Mouse (Mus musculus) small intestine, adult 2 months (tissue): ENCODE measurements at regions not wholly inside any gene's neighbourhood (a gene's known extent, or its start where the extent isn't known, plus 50 kb on each side); places are given as distances from the start of the nearest gene placed in this dataset.
"Not testable (repeated sequence)": the region's sequence is repeated elsewhere in the genome, so short reads cannot be mapped to it uniquely, and the experiment has no call there.

Source experiments
- H3K27ac ChIP-seq: fragments of 200-500 bp; 2 replicates; pipeline ENCODE4 v1.5.1; 2012; ENCODE audit warnings: low read depth, low read length, control low read depth, inconsistent platforms; ENCODE audit not compliant: insufficient read depth
- H3K27me3 ChIP-seq: fragments of 200-500 bp; 2 replicates; pipeline ENCODE4 v1.6.1; 2012; ENCODE audit warnings: mild to moderate bottlenecking, moderate library complexity, low read length, inconsistent platforms; ENCODE audit not compliant: control insufficient read depth, insufficient read depth
- H3K36me3 ChIP-seq: fragments of 200-500 bp; 2 replicates; pipeline ENCODE4 v1.6.1; 2012; ENCODE audit warnings: mild to moderate bottlenecking, low read length, control low read depth, inconsistent platforms; ENCODE audit not compliant: control insufficient read depth, insufficient read depth
- H3K4me1 ChIP-seq: fragments of 200-500 bp; 2 replicates; pipeline ENCODE4 v1.6.1; 2012; ENCODE audit warnings: low read length, inconsistent platforms, mixed read lengths; ENCODE audit not compliant: control insufficient read depth, insufficient read depth, insufficient read length
- H3K4me3 ChIP-seq: fragments of 200-500 bp; 2 replicates; pipeline ENCODE4 v1.5.1; 2012; ENCODE audit warnings: low read depth, mild to moderate bottlenecking, control low read depth, inconsistent platforms, low read length, moderate library complexity
- CTCF ChIP-seq: fragments of 200-500 bp; IDR thresholded peaks from 2 replicates; pipeline ENCODE4 v1.5.1; 2012; ENCODE audit warnings: low read depth, mild to moderate bottlenecking, control low read depth, inconsistent platforms, low read length, moderate library complexity, mixed read lengths; ENCODE audit not compliant: insufficient replicate concordance, insufficient read length; ENCODE audit errors: extremely low read depth
- POLR2A ChIP-seq: fragments of 200-500 bp; IDR thresholded peaks from 2 replicates; pipeline ENCODE4 v1.6.1; 2012; ENCODE audit warnings: low read depth, mild to moderate bottlenecking, control low read depth, inconsistent platforms, low read length, moderate library complexity
- WGBS: fragments of 180-500 bp; shearing (Covaris S2); methylation state at CpG from one replicate; pipeline ENCODE4 v1.1.7; 2018; 5-methylcytosine and 5-hydroxymethylcytosine counted together

DNA sequence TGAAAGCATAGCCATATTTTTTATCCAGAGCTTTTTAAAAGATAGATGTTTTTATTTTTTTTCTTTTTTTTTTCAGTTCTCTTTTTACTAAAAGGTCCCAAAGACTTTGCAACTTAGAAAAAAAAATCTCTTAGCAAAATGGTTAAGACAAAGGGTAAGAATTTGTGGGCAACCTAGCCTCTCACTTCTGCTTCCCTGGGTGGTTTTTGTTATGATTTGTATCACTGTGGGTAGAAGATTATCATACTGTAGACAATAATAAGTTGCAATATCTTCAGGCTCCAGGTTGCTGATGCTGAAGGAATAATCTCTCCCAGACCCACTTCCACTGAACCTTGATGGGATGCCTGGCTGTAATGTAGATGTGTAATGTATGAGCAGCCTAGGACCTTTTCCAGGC, 1200.5 kb upstream of the Tacstd2 start:
- H3K4me3 ChIP-seq: no peak overlapping the region
- no peak overlapping the region for H3K27ac ChIP-seq
- no peaks in the 10 kb centered on the region for H3K4me1 ChIP-seq
- TF ChIP-seq CTCF: no peak
- TF ChIP-seq POLR2A: no peak
- no peaks in the 10 kb centered on the region for H3K36me3 ChIP-seq
- H3K27me3 ChIP-seq: no peaks in the 10 kb centered on the region

DNA sequence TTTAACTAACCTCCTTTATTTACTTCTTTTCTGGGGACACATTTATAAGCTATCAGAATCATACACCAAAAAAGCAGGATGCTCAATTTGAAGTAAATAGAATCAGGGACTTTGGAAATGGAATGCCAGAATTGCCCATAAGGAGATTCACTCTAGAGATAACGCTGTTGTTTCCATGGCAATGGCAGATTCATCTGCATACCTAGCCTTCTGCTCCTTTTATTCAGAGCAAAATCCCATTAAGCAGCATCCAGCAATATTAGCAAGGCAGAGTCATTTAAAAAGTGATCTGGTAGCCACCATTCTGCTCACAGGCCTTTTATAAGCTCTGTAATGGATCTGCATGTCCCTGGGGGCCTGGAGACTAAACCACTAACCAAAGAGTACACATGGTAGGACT, 1175.5 kb upstream of the Tacstd2 start:
- WGBS: 71% methylated on average over 1 of the region's 1 CpGs
- H3K36me3 ChIP-seq, H3K4me3 ChIP-seq, H3K4me1 ChIP-seq, H3K27me3 ChIP-seq, H3K27ac ChIP-seq: not testable (repeated sequence)

DNA sequence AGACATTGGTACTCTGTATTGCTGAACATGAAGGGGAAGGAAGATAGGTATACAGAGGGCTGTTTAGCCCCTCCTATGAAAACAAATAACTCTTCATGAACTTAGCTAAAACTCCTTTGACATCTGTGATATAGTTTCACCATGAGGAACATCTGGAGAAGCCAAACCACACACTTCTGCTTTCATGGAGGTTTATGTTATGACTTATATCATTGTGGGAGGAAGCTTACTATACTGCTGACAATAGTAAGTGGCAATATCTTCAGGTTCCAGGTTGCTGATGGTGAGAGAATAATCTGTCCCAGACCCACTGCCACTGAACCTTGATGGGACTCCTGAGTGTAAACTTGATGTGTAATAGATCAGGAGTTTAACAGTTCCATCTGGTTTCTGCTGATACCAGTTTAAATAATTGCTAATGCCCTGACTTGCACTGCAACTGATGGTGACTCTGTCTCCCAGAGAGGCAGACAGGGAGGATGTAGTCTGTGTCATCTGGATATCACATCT, 1168.8 kb upstream of the Tacstd2 start:
- not testable (repeated sequence) for H3K36me3 ChIP-seq, H3K27me3 ChIP-seq, H3K27ac ChIP-seq, H3K4me1 ChIP-seq, H3K4me3 ChIP-seq

DNA sequence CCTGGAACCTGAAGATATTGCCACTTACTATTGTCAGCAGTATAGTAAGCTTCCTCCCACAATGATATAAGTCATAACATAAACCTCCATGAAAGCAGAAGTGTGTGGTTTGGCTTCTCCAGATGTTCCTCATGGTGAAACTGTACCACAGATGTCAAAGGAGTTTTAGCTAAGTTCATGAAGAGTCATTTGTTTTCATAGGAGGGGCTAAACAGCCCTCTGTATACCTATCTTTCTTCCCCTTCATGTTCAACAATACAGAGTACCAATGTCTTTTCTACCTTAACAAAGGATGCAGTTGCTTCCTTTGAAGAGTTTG, 1145.2 kb upstream of the Tacstd2 start:
- not testable (repeated sequence) for H3K36me3 ChIP-seq, H3K27ac ChIP-seq, H3K4me3 ChIP-seq, H3K27me3 ChIP-seq, H3K4me1 ChIP-seq

DNA sequence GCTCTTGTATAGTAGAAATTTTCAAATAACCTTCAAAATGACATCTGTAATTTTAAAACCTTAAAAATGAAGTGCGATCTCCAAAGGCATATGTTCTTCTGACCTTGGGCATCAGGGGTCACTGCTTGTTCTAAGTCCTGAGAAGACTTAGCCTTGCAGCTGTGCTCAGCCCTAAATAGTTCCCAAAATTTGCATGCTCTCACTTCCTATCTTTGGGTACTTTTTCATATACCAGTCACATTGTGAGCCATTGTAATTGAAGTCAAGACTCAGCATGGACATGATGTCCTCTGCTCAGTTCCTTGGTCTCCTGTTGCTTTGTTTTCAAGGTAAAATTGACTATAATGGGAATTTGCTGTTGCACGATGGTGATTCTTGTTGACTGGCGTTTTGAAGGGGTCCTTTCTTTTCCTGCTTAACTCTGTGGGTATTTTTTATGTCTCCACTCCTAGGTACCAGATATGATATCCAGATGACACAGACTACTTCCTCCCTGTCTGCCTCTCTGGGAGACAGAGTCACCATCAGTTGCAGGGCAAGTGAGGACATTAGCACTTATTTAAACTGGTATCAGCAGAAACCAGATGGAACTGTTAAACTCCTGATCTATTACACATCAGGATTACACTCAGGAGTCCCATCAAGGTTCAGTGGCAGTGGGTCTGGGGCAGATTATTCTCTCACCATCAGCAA, 1144.6 kb upstream of the Tacstd2 start:
- Histone ChIP-seq H3K27ac (no peak overlapping the region), H3K4me3 (no peak overlapping the region), H3K27me3 (no peaks in the 10 kb centered on the region), H3K4me1 (no peaks in the 10 kb centered on the region), H3K36me3 (no peaks in the 10 kb centered on the region)
- WGBS: 74% methylated on average over 3 of the region's 3 CpGs
- TF ChIP-seq CTCF (no peak), POLR2A (no peak)

DNA sequence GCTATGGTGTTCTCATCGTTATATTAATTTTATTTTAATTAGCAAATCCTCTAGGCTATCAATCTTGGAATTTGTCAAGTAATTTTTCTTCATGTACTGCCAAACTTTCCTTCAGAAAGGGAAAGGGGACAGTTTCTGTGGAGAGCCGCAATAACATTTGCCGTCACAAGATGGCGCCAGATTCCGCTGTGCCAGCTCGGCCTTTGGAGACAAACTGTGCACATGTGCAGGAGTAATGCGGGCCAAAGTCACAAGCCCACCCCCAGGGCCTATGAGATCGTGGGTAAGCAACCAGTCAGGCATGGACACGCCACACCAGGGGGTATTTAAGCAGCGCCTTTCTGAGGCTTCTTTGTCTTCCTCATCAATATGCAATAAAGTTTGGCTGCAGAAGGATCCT, 1132.8 kb upstream of the Tacstd2 start:
- not testable (repeated sequence) for H3K36me3 ChIP-seq, H3K27me3 ChIP-seq, H3K4me1 ChIP-seq, H3K4me3 ChIP-seq, H3K27ac ChIP-seq
- peak; percentile 66; the same call in 1 of the 2 replicates for TF ChIP-seq CTCF
- WGBS: 2% methylated on average over 10 of the region's 10 CpGs

DNA sequence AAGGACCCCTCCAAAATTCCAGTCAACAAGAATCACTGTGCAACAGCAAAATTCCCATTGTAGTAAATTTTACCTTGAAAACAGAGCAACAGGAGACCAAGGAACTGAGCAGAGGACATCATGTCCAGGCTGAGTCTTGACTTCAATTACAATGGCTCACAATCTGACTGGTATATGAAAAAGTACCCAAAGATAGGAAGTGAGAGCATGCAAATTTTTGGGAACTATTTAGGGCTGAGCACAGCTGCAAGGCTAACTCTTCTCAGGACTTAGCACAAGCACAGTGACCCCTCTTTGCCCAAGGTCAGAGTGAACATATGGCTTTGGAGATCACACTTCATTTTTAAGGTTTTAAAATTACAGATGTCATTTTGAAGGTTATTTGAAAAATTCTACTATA, 1096.7 kb upstream of the Tacstd2 start:
- not testable (repeated sequence) for H3K36me3 ChIP-seq, H3K27me3 ChIP-seq, H3K4me3 ChIP-seq, H3K4me1 ChIP-seq, H3K27ac ChIP-seq

DNA sequence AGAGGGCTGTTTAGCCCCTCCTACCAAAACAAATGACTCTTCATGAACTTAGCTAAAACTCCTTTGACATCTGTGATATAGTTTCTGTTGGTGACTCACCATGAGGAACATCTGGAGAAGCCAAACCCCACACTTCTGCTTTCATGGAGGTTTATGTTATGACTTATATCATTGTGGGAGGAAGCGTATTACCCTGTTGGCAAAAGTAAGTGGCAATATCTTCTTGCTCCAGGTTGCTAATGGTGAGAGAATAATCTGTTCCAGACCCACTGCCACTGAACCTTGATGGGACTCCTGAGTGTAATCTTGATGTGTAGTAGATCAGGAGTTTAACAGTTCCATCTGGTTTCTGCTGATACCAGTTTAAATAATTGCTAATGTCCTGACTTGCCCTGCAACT, 1096.2 kb upstream of the Tacstd2 start:
- WGBS: 65% methylated on average over 1 of the region's 1 CpGs
- no peak overlapping the region for H3K27ac ChIP-seq
- H3K36me3 ChIP-seq: no peaks in the 10 kb centered on the region
- no peak for TF ChIP-seq POLR2A
- TF ChIP-seq CTCF: no peak
- H3K27me3 ChIP-seq: no peaks in the 10 kb centered on the region
- no peaks in the 10 kb centered on the region for H3K4me1 ChIP-seq
- H3K4me3 ChIP-seq: no peak overlapping the region
